Mouse (Mus musculus) layer of hippocampus, adult 8-10 months (tissue): Measurements from ENCODE around the gene Oas1a. TPM values are rescaled to one million over a fixed set of nuclear protein-coding genes. Genes with fewer than 3 reads are reported as not detected.
"Not testable (repeated sequence)": the region's sequence is repeated elsewhere in the genome, so short reads cannot be mapped to it uniquely, and the experiment has no call there.

Experiments used
- DNase-seq, 2 experiments: peaks; one replicate each; pipeline ENCODE4 v3.0.0; 2022; ENCODE audit warnings: low spot score in 2 of 2
- total RNA-seq, 4 experiments: library from RNA; stranded (reverse); gene quantifications; 2 replicates each; pipeline ENCODE4 v1.2.4; 2022

The Oas1a gene
- 1 to 10 TPM in 2 of 4 experiments, under 1 TPM in 2; 0.31 to 2.4 (median 0.74) TPM for total RNA-seq

DNA sequence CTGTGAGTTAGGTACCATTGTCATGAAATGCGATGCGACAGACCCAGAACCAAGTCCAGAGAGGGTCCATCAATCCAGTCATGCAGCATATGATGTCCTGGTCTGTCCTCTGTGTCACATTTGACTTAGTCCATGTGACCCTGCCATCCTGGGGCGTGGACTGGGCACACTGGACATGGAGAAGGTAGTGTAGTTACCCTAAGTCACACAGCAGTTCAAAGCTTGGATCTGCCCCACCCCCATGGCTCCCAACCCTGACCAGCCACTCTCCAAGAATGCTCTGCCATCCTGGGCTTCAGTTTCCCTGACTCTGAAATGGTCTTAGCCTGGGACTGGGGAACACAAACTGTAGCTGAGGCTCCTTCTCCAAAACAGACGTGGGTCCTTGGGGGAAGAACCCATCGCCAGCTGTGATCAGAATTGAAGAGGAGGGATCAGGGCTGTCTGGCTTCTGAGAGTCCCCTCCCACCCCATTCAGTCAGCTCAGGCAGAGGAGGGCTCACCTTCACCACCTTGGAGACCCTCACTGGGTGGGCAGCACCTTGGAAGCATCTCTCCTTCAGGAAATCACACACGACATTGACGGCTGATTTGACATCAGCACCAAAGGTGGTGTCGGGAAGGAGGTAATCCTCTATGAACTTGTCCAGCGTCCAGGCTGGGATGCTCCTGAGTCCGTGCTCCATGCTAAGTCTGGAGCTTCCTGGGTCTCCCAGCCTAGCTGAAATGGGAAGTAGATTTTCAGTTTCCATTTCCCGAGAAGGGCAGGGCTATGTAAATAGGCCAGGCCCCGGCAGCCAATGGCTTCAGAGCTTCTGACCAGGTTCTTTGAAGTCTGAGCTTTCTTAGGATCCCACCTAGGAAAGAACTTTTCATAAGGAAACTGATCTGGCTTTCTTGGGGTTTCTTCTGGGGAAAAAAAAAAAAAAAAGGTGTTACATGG, at the start of gene Oas1a:
Oas1a (minus strand) TSS at position 731 of the 943 bp plus-strand sequence.
- DNase-seq: not testable (repeated sequence)

DNA sequence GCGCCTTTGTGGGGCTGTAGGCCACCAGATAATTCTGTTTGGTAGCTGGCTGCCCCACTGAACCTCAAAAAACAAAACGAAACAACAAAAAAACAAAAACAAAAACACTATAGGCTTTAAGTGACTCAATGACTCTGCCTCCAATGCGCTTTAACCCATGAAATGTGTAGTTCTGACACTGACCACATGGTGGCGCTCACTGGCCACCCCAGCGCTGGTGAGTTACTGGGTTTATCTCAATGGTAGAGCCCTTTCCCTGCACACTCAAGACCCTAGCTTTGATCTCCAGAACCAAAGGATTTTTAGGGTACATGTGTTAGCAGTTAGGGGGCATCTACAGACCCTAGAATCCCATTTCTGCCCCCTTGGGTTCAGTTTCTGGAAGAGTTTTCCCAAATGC, 46.7 kb upstream of the Oas1a start:
- DNase-seq: peak in 1 of 2 experiments; percentile 53

DNA sequence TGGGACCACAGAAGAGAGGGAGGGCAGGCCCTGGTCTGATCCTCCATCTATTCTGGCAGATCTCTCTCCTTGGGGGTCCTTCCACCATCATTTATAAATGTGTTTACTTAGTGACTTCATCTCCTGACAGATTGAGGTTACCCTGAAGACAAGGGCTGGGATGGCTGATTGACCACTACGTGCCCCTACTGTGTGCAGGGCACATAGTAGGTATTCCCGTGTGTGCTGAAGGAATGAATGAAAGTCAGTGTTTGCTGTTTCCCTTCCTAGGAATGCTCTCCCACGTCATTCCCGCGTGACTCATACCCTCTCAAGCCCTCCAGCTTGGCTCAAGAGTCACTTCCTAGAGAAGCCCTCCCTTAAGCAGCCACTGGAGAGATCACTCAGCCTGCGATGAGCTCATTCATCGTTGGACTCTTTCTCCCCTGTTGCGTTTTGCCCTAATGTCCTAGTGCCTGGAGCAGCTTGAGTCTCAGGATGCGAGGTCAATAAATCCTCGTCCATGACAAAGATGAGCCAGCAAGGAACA, 45.0 kb upstream of the Oas1a start:
- DNase-seq: no peak

DNA sequence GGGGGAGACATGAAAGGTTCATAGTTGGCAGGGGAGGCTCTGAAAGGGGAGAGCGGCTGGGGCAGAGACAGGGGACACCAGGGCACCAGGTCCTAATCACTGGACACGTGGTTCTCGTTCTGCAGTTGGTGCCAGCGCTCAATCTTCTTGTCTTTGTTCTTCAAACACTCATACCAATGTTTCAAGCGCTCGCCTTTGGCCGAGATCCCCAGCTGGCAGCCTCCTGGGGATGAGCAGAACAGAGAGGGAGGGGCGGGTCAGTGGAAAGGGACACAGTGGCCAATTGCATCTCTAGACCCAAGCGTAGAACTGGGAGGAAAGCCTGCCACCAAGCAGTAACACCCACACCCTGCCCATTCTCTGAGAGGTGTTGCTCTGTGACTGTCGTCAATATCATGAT, 34.8 kb upstream of the Oas1a start:
- DNase-seq: peak; percentile 45 to 50

DNA sequence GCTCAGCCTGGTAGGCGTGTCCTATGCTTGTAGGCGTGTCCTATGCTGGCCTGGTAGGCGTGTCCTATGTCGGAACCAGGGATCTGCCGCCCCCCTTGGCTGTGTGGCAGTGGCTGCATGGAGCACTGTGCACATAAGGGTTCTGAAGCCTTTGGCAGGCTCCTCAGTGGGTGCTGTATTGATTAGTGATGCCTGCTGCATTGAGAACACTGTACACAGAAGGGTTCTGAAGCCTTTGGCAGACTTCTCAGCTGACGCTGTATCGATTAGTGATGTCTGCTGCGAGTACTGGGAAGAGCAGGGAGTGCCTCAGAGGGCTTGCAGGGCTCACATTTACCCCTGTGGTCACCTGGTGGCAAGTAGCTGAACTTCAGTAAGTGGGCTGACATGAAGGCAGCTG, 31.3 kb upstream of the Oas1a start:
- no peak for DNase-seq

DNA sequence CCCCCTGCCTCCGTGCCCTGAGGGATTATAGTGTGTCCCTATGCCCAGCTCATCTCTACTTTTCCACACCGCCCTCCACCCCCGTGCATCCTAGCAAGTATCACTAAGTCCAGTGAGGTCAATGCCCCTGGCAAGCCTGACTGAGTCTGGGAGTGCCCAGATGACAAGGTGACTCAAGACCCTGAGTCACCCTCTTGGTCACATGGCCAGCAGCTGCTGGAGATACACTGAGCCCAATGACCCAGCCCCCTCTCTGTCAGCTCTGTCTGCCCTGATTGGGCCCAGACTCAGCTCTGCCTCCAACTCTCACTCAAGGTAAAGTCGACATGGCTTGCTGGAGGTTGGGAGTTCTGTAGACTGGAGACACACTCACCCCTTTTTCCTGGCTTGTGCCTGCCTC, 30.5 kb upstream of the Oas1a start:
- no peak for DNase-seq

DNA sequence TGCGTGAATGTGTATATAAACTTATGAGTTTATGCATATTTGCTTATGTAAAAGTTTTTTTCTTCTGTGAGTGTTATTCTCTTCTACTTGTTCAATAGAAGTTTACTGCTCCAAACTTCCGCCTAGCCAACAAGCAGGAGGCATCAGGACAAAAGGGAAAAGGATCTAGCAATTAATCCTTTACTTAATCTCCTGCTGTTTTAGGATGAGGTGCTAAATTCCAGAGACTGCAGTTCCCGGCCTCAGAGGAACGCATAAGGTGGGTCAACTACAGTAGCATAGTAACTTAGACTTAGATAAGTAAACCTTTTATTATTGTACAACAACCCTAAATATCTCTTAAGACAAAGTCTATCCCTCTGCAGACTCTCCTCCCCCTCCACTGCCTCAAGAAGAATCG, 26.6 kb upstream of the Oas1a start:
- no peak for DNase-seq

DNA sequence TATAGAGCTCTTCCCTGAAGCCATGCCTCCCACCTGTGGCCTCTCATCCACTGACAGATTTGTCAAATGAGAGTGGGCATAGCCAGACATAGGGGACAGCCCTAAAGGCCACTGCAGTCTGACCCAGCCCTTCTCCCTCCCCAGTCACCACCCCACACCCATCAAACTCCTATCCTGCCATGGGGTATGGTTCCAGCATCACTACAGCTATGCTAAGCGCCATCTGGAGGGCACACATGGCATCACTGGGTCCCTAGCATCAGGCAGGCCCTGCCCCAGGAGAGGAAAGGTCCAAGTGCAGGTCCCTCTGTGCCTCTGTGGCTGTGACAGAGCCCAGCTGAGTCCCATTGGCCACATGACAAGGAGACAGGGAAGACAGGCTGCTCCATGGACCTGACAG, 19.7 kb upstream of the Oas1a start:
- DNase-seq: no peak

DNA sequence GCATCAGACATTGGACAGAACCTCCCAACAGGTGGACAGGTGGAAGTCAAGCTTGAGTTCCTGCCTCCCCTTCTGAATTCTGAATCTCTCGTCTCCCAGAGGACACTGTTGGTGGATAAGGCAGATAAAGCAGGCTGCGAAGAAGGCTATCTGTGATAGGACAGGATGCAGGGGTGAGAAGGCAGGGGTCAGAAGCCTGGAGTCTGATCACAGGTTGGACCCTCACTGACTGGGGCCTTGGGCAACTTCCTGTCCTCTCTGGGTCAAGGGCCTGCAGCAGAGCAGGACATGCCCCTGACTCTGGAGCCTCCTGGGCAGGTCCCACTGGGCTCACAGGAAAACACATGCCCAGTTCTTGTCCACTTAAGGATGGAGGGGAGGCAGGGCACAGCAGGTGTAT, 19.0 kb upstream of the Oas1a start:
- DNase-seq: not testable (repeated sequence)

DNA sequence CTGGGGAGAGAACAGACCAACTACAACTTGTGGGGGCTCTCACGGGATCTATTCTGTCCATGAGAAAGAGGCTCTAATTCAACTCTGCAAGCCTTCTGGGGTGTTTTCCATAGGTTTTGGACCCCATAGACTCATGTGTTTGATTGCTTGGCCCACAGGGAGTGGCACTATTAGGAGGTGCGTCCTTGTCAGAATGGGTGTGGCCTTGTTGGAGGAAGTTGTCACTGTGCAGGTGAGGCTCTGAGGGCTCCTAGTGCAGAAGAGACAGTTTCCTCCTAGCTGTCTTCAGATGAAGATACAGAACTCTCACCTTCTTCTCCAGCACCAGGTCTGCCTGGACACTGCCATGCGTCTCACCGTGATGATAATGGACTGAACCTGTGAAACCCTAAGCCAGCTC, 17.2 kb upstream of the Oas1a start:
- DNase-seq: not testable (repeated sequence)

DNA sequence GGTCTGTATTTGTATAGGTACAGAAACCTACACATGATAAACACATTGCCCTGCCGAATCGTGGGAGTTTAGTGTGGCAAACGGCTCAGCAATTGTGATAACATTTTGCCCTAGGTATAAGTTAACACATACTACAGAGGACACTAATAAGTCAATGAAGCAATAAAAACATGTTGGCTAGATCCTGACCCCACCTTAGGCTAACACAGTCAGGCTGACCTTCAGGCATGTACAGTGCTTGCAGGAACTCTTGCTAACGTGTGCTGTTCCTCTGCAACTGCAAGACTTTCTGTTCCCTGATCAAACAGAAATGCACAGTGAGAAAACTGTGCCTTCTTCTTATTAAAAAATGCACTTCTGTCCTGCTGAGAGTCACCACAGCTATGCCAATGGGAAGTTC, 16.6 kb upstream of the Oas1a start:
- DNase-seq: no peak

DNA sequence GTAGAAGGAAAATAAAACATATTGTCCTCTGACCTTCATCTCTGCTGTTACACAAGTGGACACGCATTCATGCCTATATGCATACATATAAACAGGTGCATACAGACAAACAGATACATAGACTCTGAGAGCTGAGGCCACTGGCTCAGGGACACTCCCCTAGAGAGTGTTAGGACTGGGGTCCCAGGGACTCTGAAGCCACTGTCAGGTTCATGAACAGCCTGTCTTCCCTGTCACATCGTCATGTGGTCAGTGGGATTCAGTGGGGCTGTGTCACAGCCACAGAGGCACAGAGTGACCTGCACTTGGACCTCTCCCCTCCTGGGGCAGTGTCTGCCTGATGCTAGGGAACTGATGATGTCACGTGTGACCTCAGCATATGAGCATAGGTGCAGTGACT, 13.0 kb upstream of the Oas1a start:
- no peak for DNase-seq

DNA sequence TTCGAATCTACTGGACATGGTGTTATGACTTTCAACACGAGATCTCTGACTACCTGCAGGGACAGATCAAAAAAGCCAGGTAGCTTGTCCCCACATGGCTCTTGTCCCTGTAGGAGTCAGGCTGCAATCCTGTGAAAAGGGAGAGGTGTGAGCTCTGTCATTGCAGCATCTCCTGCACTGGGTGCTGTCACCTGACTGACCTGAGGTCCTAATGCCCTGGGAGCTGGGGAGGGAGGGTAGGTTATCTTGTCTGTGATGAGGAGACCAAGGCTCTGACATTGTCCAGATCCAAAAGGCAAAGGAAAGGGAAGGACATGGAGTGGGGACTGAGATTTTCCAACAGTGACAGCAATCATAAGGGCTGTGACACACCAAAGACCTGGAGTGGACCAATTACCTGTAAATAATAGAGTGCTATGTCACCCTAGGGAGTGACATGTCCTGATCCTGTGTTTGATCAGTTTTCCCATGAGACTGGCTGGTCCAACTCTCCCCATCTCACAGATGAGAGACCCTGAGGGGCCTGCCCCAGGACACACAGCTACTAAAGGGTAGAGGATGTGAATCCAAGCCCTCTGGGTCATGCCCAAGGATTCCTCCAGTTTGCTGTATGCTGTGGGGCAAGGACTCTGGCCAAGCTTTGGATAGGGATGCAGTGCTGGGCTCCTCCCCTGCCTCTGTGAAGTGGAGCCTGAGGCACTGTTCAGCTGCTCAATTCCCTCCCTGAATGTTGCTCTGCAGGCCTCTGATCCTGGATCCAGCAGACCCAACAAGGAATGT, 12.0 kb upstream of the Oas1a start:
- not testable (repeated sequence) for DNase-seq

DNA sequence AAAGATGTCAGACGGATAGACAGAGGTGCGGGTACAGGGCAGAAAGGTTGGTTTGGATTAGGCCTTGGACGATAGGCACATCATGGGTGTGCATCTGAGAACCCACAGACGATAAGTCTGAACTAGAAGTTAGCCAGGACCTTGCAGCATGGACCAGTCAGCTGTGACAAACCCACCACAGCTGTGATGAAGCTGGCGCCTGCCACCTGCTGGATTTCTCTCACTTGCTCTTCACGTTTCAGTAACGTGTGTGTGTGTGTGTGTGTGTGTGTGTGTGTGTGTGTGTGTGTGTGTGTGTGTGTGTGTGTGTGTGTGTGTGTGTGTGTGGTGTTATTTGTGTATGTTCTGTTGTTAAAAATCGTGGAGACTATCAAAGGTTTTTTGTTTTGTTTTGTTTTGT, 6.9 kb upstream of the Oas1a start, which contains the start of gene Oas1d:
Oas1d (plus strand) TSS at position 333 of the 400 bp plus-strand sequence.
- not testable (repeated sequence) for DNase-seq

DNA sequence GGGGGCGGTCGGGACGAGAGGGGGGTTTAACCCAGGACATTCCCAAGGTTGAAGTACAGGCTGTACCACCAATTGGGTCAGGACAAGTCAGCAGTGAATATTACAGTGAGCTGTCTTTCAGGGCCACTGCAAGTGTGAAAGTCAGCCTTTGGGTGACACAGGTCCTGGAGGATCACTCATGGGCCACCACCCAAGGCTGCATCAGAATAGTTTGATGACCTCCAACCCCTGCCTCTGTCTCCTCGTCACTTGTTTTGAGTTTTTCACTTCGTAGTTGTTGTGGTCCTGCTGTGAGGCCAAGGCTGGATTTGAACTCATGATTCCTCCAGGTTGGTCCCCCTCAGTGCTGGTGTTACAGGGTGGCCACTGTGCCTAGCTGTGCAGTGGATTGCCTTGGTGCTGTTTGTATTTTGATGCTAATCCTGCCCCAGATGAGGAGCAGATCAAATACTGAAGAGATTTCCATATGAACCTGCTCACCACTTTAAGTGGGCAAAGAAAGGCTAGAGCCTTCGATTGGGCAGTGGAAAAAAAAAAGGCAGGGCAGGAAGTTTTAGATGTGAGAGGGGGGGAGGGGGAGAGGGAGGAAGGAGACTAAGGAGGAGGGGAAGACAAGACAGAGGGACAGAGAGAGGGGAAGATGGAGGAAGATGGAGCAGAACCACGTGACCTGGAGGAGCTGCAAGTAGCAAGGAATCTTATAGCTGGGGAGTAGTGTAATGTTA, 1.0 kb upstream of the Oas1a start:
- no peak for DNase-seq

DNA sequence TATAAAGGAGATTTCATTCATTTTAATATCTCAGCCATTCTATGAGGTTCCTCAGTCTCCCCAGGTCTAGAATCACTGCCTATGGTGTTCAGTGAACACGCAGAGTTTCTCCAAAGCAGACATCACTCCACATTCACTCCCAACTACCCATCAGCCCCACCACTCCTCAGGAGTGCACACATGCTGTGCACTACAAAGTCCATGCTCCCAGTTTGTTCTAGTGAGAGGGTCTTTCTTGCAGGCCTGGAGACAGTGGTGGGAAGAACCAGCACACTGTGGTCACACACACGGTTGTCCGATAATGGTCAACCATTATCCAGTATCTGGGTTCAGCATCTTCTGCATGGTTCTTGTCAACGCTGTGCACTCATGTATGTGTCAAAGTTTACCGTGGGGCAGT, 5.3 kb downstream of the Oas1a start:
- no peak for DNase-seq

DNA sequence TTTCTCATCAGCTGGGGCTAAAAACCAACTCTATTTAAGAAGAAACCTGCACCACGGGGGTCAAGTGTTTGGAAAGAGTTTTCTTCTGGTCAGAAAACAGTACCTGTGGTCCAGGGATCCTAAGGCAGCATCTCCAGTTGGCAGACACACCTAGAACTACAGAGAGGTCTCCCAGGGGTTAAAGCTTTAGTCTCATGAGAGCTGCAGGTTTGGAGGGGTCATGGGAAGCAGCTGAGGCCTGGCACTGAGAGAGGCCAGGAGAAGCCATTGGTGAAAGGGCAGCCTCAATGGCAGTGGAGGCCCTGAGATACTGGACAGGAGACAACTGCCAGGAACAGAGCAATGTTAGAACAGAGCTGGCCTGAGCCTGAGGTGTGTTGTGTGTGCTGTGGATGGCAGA, 6.7 kb downstream of the Oas1a start:
- no peak for DNase-seq

DNA sequence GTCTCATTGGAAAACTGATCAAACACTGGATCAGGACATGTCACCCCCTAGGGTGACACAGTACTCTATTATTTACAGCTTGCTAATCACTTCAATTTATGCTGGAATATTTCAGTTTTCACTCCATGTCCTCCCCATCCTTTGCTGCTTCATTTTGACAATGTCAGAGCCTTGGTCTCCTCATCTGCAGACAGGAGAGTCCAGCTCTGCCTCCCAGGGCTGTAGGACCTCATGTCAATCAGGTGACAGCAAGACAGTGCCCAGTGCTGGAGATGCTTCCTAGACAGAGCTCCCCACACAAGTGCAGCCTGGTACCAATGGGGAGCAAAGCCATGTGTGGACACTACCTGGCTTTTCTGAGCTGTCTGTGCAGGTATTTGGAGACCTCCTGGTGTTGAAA, 8.6 kb downstream of the Oas1a start:
- DNase-seq: no peak

DNA sequence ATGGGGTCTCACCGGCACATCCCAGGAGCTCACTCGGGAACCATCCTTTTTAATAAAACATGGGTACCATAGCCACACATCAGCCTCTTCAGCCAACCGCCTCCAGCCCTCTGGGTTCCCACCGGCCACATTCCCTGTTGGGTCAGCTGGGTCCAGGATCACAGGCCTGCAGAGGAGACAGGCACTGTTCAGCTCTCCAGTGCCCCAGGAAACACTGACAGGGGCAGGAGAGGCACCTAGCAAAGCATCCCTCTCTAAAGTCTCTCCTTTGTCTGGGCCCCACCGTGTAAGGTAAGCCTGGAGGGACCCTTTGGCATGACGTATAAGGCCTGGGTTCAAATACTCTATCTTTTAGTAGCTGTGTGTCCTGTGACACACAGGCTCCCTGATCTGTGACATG, 9.0 kb downstream of the Oas1a start:
- DNase-seq: no peak

DNA sequence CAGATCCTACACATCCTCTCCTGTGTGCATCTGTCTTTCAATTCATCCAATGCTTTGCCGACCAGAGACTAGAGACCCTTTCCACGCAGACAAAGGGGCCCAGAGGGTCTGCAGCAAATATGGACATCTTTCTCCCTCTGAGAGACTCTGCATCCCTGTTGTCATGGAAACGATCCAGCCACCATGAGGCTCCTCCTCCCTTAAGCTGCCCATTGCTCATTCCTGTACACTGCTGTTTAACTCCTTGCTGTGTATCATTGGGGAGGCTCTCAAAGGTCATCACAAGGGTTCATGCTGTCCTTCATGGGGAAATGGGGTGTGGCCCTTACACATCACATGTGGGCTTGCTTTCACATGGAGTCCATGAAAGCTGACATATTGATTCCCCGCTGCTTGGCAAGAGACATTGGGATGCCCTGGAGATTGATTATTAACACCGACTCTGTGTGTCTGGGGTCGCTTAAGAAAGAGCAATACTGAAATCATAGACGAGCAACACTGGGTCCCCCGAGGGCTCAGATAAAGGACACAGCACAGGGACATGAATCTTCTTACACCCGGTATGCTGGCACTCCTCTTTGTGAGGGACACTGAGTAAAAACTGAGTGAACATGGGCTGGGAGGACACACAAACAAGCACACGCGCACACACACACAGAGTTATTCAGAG, 12.0 kb downstream of the Oas1a start:
- DNase-seq: no peak

DNA sequence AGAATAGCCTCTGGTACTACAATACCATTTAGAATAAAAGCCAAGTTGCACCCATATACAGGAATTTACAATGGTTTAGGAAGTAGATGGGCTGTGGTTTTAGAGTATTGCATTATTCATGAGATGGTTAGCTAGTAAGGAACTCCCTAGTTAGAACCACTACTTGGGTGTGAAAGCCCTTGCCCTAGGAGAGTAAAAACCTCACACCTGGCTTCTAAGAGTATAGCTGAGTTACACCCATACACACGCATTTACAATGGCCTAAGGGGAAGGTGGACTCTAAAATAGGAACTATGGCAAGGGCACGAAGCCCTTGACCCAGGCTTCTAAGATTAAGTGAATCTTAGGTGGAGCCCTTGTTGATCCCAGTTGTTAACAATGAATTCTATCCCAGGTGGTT, 12.6 kb downstream of the Oas1a start:
- not testable (repeated sequence) for DNase-seq
